Mouse (Mus musculus) lung, postnatal 0 days (tissue): ENCODE data around the gene Nr4a1.
A peak's percentile ranks its signal among the peaks of the same experiment; 100 is the strongest.

Experiments used
- CTCF ChIP-seq: IDR thresholded peaks from 2 replicates; pipeline ENCODE4 v1.5.1; 2016; ENCODE audit warnings: antibody characterized with exemption, mild to moderate bottlenecking
- EP300 ChIP-seq: IDR thresholded peaks from 2 replicates; pipeline ENCODE4 v1.6.1; 2016; ENCODE audit warnings: antibody characterized with exemption, mild to moderate bottlenecking, control low read depth

DNA sequence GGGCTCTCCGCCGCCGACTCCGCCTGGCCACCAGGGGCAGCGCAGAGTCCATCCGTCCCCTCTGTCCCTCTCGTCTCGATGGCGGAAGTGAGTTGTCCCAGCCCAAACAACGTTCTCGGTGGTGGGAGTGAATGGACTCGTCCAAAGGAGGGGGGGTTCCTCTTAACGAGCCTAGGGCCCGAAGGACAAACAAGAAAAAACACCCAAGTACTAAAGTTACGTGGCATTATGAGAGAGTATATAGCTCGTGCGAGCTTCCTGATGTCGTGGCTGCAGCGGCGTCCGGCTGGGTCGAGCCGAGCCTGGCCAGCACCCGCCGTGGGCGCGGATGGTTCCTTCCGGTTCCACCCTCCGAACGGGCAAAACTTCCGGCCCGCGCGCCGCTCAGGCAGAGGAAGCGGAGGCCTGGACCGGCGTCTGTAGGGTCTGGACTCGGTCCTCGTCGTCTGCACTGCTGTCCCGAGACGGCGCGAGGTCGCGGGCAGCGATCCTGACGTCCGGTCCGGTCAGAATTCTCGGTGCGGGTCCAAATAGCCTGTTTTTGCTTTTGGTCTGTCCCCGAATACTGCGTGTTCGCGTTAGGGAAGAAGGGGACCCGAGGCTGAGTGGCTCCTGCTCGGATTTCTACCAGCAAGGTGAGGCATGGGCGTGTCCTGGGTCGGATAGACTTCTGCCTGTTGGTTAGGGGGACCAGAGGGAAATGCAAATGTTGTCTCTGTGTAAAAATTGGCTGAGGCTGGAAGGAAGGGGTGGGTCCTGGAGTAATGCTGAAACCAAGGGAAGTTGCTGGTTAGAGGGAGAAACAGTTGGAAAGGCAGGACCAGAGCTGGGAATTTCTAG lies 30.1 kb downstream of the Nr4a1 start, which contains the start of gene Atg101:
- TF ChIP-seq CTCF = peak; percentile 98
- TF ChIP-seq EP300 = peak; percentile 82
